Mouse (Mus musculus) embryonic fibroblast, embryonic 13.5 days (primary cell): ENCODE data around the gene Slc35e3.

Source experiments
- CTCF ChIP-seq: IDR thresholded peaks from 2 replicates; pipeline ENCODE4 v1.5.1; 2011; ENCODE audit warnings: mild to moderate bottlenecking, control low read depth, low read length, moderate library complexity, borderline replicate concordance; ENCODE audit not compliant: insufficient read depth
- POLR2A ChIP-seq: IDR thresholded peaks from 2 replicates; pipeline ENCODE4 v1.6.1; 2011; ENCODE audit warnings: low read depth, mild to moderate bottlenecking, control low read depth, low read length, moderate library complexity

- TF ChIP-seq CTCF = no peak
- TF ChIP-seq POLR2A = peak; percentile 40; the same call in 1 of the 2 replicates
Observed at GRCm38 (mm10) chr10:117709326-117709830, 36.8 kb downstream of the Slc35e3 start.
